Mouse (Mus musculus) forebrain, embryonic 14.5 days (tissue): ENCODE data around the gene D7Ertd443e. TPM values are rescaled to one million over a fixed set of nuclear protein-coding genes. Genes with fewer than 3 reads are reported as not detected.

ENCODE experiments used
- ATAC-seq: fragments of 200-750 bp; cut with Nextera tagmentation; 2 replicates; pipeline ENCODE4 v1.8.0; 2017; ENCODE audit warnings: mild to moderate bottlenecking, moderate library complexity
- DNase-seq: peaks from one replicate; pipeline ENCODE4 v3.0.0-alpha.2; 2015; ENCODE audit warnings: low spot score
- H3K27ac ChIP-seq: fragments of 300-500 bp; sonication (generic); 2 replicates; pipeline ENCODE4 v1.5.1; 2014; ENCODE audit warnings: low read depth, mild to moderate bottlenecking, control low read depth, low read length, moderate library complexity
- H3K27me3 ChIP-seq: fragments of 300-500 bp; sonication (generic); replicated peaks from 2 replicates; pipeline ENCODE4 v1.6.1; 2014; ENCODE audit warnings: low read length, control low read depth, mixed read lengths; ENCODE audit not compliant: control insufficient read depth, insufficient read depth
- H3K36me3 ChIP-seq: fragments of 300-500 bp; sonication (generic); 2 replicates; pipeline ENCODE4 v1.6.1; 2014; ENCODE audit warnings: low read length, control low read depth; ENCODE audit not compliant: control insufficient read depth, insufficient read depth
- H3K4me1 ChIP-seq: fragments of 300-500 bp; sonication (generic); 2 replicates; pipeline ENCODE4 v1.6.1; 2014; ENCODE audit warnings: antibody characterized with exemption, low read length, control low read depth; ENCODE audit not compliant: control insufficient read depth, insufficient read depth
- H3K4me2 ChIP-seq: fragments of 300-500 bp; sonication (generic); 2 replicates; pipeline ENCODE4 v1.6.1; 2014; ENCODE audit warnings: mild to moderate bottlenecking, control low read depth, low read length
- H3K4me3 ChIP-seq: fragments of 300-500 bp; sonication (generic); 2 replicates; pipeline ENCODE4 v1.5.1; 2014; ENCODE audit warnings: low read depth, low read length, control low read depth
- H3K9ac ChIP-seq: fragments of 300-500 bp; sonication (generic); 2 replicates; pipeline ENCODE4 v1.6.1; 2014; ENCODE audit warnings: mild to moderate bottlenecking, low read length, control low read depth, moderate library complexity
- H3K9me3 ChIP-seq: fragments of 300-500 bp; sonication (generic); replicated peaks from 2 replicates; pipeline ENCODE4 v1.6.1; 2016; ENCODE audit warnings: low read length, control low read depth, mixed read lengths; ENCODE audit not compliant: control insufficient read depth
- WGBS: fragments of 180-500 bp; shearing (Covaris S2); extraction: QIAGEN DNeasy Blood & Tissue Kit; methylation state at CpG from one replicate; pipeline ENCODE4 v1.1.7; 2014; 5-methylcytosine and 5-hydroxymethylcytosine counted together
- polyA plus RNA-seq: library from polyadenylated mRNA; unstranded; fragments of >200 nt; fragmentation: Nextera tagmentation; extraction: Ambion mirVana; gene quantifications from 2 replicates; pipeline ENCODE4 v1.2.1, GENCODE M21; 2014

The D7Ertd443e gene
- 0.17 TPM in 1 of 2 replicates, not detected in the other for polyA plus RNA-seq

DNA sequence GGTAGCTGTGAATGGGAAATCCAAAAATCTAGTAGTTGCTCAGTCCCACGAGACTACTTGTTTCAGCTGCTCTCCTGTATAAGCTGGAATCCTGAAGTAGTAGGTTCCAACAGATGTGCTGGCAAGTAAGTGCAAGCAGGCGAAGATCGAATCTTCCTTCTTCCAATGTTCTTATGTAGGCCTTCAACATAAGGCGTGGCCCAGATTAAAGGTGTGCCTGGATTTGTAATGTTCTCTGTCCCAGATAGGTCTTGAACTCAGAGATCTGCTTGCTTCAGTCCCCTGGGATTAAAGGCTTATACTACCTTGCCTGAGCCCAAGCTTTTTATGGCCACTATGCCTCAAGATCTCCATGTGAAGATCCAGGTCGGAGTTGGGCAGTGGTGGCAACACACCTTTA is at the start of gene D7Ertd443e:
TSS of gene D7Ertd443e (minus strand) at position 101 of the 400 bp plus-strand sequence.
- H3K4me3 ChIP-seq = no peak within 1 kb of the TSS
- no peaks in the 10 kb centered on the region for H3K9me3 ChIP-seq
- 87% methylated on average over 5 of the region's 5 CpGs for WGBS
- 0 out of 2 replicates have a peak, but pooled peaks cover 4% of the 10 kb centered on the region for H3K4me1 ChIP-seq
- no peaks in the 10 kb centered on the region for H3K27me3 ChIP-seq
- H3K27ac ChIP-seq = no peak within 1 kb of the TSS
- ATAC-seq = no peak
- H3K36me3 ChIP-seq = no peaks in the 10 kb centered on the region
- no peak within 1 kb of the TSS for H3K4me2 ChIP-seq
- H3K9ac ChIP-seq = no peak within 1 kb of the TSS
- DNase-seq = no peak

DNA sequence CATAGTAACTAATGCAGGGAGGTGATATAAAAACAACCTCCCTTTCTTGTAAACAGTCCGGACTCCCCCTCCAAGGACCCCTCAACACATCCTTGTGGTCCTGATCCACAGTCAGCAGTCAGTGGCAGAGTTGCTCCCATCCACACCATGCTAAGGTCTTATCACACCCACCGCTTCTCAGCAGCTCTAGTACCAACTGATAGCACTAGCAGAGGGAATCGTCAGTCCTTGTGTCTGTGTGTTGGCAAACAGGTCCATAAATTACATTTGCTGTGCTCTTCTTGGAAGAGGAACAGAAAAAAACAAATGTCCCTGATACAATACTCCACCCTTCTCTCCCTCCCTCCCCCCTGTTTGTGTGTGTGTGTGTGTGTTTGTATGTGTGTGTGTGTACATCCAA is 46.2 kb upstream of the D7Ertd443e start:
- no peaks in the 10 kb centered on the region for H3K27me3 ChIP-seq
- DNase-seq (no peak), ATAC-seq (no peak)
- no peak overlapping the region for H3K27ac ChIP-seq
- H3K36me3 ChIP-seq = no peaks in the 10 kb centered on the region
- H3K4me3 ChIP-seq = no peak overlapping the region
- H3K9me3 ChIP-seq = no peaks in the 10 kb centered on the region
- 93% methylated on average over 3 of the region's 3 CpGs for WGBS
- no peak overlapping the region for H3K4me2 ChIP-seq
- H3K9ac ChIP-seq = no peak overlapping the region
- no peaks in the 10 kb centered on the region for H3K4me1 ChIP-seq

DNA sequence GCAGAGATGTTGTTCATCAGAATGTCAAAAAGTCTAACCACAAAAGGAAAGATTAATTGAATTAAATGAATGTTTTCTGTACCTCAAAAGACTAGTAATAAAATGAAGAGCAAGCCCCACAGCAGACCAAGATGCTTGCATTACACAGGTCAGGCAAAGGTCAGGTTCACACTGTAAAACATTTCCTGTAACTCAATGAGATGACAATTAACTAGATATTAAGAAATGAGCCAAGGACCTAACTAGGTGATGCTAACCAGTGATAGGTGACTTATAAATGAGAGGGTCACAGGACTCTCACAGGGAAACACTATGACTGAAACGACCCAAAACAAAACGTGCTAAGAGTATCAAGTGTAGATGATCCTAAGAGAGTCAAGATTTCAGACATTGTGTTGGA is 43.2 kb upstream of the D7Ertd443e start:
- Histone ChIP-seq H3K4me3 (no peak overlapping the region), H3K27ac (no peak overlapping the region), H3K4me1 (no peaks in the 10 kb centered on the region), H3K36me3 (no peaks in the 10 kb centered on the region), H3K9ac (no peak overlapping the region), H3K9me3 (no peaks in the 10 kb centered on the region), H3K4me2 (no peak overlapping the region), H3K27me3 (0 out of 2 replicates have a peak, but pooled peaks cover 4% of the 10 kb centered on the region)
- DNase-seq (no peak), ATAC-seq (no peak)
- 90% methylated on average over 2 of the region's 2 CpGs for WGBS

DNA sequence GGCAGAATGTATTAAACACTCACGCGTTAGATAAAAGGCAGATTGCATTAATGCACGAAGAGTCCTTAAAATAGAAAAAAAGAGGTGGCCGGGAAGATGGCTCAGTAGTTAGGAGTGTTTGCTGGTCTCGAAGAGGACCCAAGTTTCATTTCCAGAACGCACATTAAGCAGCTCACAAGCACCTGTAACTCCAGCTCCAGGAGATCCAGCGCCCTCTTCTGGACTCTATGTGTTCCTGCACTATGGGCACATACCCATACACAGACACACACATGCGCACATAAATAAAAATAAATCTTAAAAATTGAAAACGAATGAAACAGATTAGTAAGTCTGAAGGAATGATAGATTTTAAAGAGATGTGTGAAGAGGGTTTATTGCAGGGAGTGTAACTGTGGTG is 29.6 kb upstream of the D7Ertd443e start:
- 98% methylated on average over 9 of the region's 9 CpGs for WGBS
- Histone ChIP-seq H3K4me1 (no peaks in the 10 kb centered on the region), H3K4me2 (no peak overlapping the region), H3K9me3 (no peaks in the 10 kb centered on the region), H3K4me3 (no peak overlapping the region), H3K36me3 (no peaks in the 10 kb centered on the region), H3K27me3 (no peaks in the 10 kb centered on the region), H3K27ac (no peak overlapping the region), H3K9ac (no peak overlapping the region)
- DNase-seq (no peak), ATAC-seq (no peak)

DNA sequence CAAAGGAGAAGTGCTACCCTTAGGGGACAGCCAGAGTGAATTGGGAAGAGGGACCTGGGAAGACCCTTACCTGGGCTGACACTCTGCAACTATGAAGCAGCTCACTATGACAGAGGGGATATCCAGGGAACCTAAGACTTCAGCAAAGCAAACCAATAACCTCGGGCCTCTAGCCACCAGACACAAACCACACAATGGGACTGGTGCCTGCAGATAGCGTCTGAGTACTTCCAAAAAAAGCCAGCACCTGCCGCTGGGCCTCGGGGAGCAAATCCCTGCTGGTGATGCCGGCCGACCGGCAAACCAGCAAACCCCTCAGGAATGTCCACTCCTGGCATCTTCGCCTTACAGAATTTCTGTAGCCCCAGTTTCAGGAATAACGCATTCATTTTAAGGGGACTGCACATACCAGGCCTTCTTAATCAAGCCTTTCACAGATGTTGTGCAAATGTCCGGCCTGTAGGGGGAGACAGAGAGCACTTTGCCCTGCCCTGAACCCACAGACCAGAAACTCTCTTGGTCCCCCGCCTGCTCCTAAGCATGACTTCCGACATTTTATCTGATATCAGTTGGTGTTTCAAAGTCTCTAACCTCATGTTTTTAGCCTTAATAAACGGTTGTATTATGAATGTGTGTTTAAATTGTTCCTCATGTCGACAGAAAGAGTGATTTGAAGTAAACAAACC is 28.7 kb upstream of the D7Ertd443e start:
- no peaks in the 10 kb centered on the region for H3K4me1 ChIP-seq
- H3K36me3 ChIP-seq = no peaks in the 10 kb centered on the region
- ATAC-seq = no peak
- WGBS = 52% methylated on average over 14 of the region's 14 CpGs
- H3K27me3 ChIP-seq = no peaks in the 10 kb centered on the region
- no peak for DNase-seq
- H3K9me3 ChIP-seq = no peaks in the 10 kb centered on the region
- no peak overlapping the region for H3K27ac ChIP-seq
- no peak overlapping the region for H3K9ac ChIP-seq
- H3K4me2 ChIP-seq = no peak overlapping the region
- no peak overlapping the region for H3K4me3 ChIP-seq

DNA sequence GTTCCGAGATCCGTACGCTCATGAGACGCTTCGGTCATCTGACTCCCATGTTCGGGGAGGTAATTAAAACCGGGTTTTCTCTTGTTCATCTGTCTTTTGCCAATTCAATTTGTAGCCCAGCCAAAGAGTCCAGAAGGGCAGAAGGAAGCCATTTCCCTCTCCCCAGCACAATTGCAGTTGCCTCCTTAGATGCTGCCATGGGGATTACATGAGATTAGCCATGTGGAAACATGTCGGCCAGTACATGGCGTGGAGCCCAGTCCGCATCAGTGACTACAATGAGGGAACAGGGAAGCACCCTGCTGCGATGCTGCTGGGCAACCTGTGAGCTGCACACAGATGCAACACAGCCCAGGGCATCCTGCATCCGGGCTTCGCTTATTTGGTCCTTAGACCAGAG is 23.2 kb upstream of the D7Ertd443e start:
- Histone ChIP-seq H3K27me3 (no peaks in the 10 kb centered on the region), H3K9ac (no peak overlapping the region), H3K4me3 (no peak overlapping the region), H3K9me3 (no peaks in the 10 kb centered on the region), H3K27ac (no peak overlapping the region), H3K36me3 (no peaks in the 10 kb centered on the region), H3K4me2 (no peak overlapping the region), H3K4me1 (no peaks in the 10 kb centered on the region)
- ATAC-seq (no peak), DNase-seq (peak; percentile 65)
- WGBS = 78% methylated on average over 13 of the region's 13 CpGs

DNA sequence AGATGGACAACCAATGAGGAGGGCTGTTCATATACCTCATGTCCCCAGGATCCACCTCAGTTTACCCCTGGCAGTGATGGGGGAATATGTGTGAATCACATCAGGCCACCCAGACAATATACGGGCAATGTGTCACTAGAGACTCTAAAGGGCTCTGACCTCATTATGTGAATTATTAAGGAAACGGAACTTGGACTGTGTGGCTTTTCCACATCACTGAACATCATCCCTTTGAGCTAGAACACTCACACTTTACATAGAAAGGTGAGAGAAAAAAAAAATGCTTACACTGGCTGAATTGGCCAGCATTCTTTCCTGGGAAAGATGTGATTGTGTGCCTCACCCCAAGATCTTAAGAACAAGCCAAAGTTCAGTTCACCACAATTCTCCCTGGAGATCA is 15.3 kb upstream of the D7Ertd443e start:
- no peaks in the 10 kb centered on the region for H3K9me3 ChIP-seq
- H3K4me1 ChIP-seq = no peaks in the 10 kb centered on the region
- H3K9ac ChIP-seq = no peak overlapping the region
- no peak overlapping the region for H3K4me3 ChIP-seq
- H3K27me3 ChIP-seq = no peaks in the 10 kb centered on the region
- no peak overlapping the region for H3K27ac ChIP-seq
- DNase-seq (no peak), ATAC-seq (no peak)
- no peak overlapping the region for H3K4me2 ChIP-seq
- WGBS = 54% methylated on average over 2 of the region's 2 CpGs
- no peaks in the 10 kb centered on the region for H3K36me3 ChIP-seq

DNA sequence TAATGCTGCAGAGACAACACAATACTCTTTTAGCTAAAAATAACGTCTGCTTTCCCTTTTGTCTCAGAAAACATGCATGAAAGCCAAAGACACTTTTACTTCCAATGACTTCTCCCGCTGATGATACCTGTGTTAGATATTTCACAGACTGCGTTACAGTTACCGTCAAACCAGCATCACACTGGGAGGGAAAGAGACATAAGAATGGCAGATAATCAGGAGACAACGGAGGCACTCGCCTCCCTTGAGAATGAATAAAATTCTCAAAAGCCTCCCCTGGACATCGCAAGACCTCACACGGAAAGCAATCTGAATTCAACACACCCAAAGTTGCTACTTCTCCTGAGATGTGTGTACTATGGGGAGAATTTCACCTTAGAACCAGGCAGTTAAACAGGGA is 11.3 kb upstream of the D7Ertd443e start:
- H3K4me3 ChIP-seq = no peak overlapping the region
- no peaks in the 10 kb centered on the region for H3K36me3 ChIP-seq
- no peaks in the 10 kb centered on the region for H3K27me3 ChIP-seq
- no peaks in the 10 kb centered on the region for H3K4me1 ChIP-seq
- DNase-seq (no peak), ATAC-seq (no peak)
- 74% methylated on average over 8 of the region's 8 CpGs for WGBS
- no peaks in the 10 kb centered on the region for H3K9me3 ChIP-seq
- H3K4me2 ChIP-seq = no peak overlapping the region
- no peak overlapping the region for H3K9ac ChIP-seq
- no peak overlapping the region for H3K27ac ChIP-seq

DNA sequence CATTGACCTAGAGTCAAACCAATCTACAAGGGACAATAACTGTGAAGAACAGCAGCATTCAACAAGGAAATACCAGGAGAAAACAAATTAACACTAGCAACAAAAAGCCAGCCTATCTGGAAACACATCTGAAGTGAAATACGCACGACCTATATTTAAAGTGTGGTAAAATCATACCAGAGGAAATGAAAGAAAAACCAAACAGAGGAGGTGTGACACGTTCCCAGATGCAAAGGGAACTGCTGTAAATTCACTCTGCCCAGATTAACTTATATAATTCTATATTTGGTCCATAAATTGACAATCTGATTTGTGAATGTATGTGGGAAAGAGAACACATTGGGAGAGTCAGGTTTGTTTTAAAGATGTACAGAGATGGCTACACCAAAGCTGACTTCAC is 2.7 kb downstream of the D7Ertd443e start:
- H3K36me3 ChIP-seq = no peaks in the 10 kb centered on the region
- H3K4me1 ChIP-seq = 0 out of 2 replicates have a peak, but pooled peaks cover 4% of the 10 kb centered on the region
- no peak for DNase-seq
- no peak for ATAC-seq
- WGBS = 77% methylated on average over 3 of the region's 3 CpGs
- H3K27ac ChIP-seq = no peak overlapping the region
- no peak overlapping the region for H3K4me2 ChIP-seq
- no peaks in the 10 kb centered on the region for H3K9me3 ChIP-seq
- H3K4me3 ChIP-seq = no peak overlapping the region
- H3K9ac ChIP-seq = no peak overlapping the region
- no peaks in the 10 kb centered on the region for H3K27me3 ChIP-seq
